Mouse (Mus musculus) erythroid progenitor cell, adult 5-6 weeks (primary cell): ENCODE data around the gene Chd2. TPM values are rescaled to one million over a fixed set of nuclear protein-coding genes. Genes with fewer than 3 reads are reported as not detected.
A peak's percentile ranks its signal among the peaks of the same experiment; 100 is the strongest.
"Not testable (repeated sequence)": the region's sequence is repeated elsewhere in the genome, so short reads cannot be mapped to it uniquely, and the experiment has no call there.

Experiments used
- ATAC-seq: replicated peaks from 2 replicates; pipeline ENCODE4 v1.8.0; 2016; ENCODE audit warnings: moderate number of reproducible peaks, mild to moderate bottlenecking, moderate TSS enrichment, inconsistent platforms; ENCODE audit not compliant: poor library complexity, low FRiP score, severe bottlenecking
- total RNA-seq, 2 experiments: library from RNA; stranded (forward) in 1 of 2; stranded (reverse) in 1 of 2; fragments of 150-400 nt in 1 of 2; fragments of 186-747, 209-891 nt in 1 of 2; gene quantifications; 2 replicates each; pipeline versions ENCODE4 v1.2.3 to v1.2.4; 2015 to 2017; ENCODE audit warnings: low replicate concordance in 2 of 2

Gene Chd2
- total RNA-seq (2015; ENCODE audit: low replicate concordance): 63.1 and 106 TPM in 2 replicates
- total RNA-seq (2017; ENCODE audit: low replicate concordance): 179 and 206 TPM in 2 replicates

GRCm38 (mm10) chr7:73541412-73542130 is at the start of gene Chd2:
TSS of gene Chd2 (minus strand) at chr7:73541830.
- peak; percentile 53 for ATAC-seq

- ATAC-seq: no peak
Measured at GRCm38 (mm10) chr7:73590757-73591156, 49.1 kb upstream of the Chd2 start.

GRCm38 (mm10) chr7:73589208-73589771 is 47.7 kb upstream of the Chd2 start:
- no peak for ATAC-seq

GRCm38 (mm10) chr7:73588351-73588906 is 46.8 kb upstream of the Chd2 start:
- ATAC-seq: no peak

- no peak for ATAC-seq
Measured at GRCm38 (mm10) chr7:73586717-73587116, 45.1 kb upstream of the Chd2 start.

- no peak for ATAC-seq
Measured at GRCm38 (mm10) chr7:73586206-73586605, 44.6 kb upstream of the Chd2 start.

GRCm38 (mm10) chr7:73585114-73586032 is 43.7 kb upstream of the Chd2 start:
- no peak for ATAC-seq

- ATAC-seq: no peak
Measured at GRCm38 (mm10) chr7:73584009-73584995, 42.7 kb upstream of the Chd2 start.

GRCm38 (mm10) chr7:73583400-73583799 is 41.8 kb upstream of the Chd2 start:
- no peak for ATAC-seq

GRCm38 (mm10) chr7:73581836-73582375 is 40.3 kb upstream of the Chd2 start:
- ATAC-seq: no peak

- no peak for ATAC-seq
Measured at GRCm38 (mm10) chr7:73579072-73579731, 37.6 kb upstream of the Chd2 start.

GRCm38 (mm10) chr7:73577888-73578421 is 36.3 kb upstream of the Chd2 start:
- no peak for ATAC-seq

- ATAC-seq: no peak
Measured at GRCm38 (mm10) chr7:73576101-73576936, 34.7 kb upstream of the Chd2 start.

GRCm38 (mm10) chr7:73575257-73575656 is 33.6 kb upstream of the Chd2 start:
- ATAC-seq: no peak

GRCm38 (mm10) chr7:73574673-73575072 is 33.0 kb upstream of the Chd2 start:
- not testable (repeated sequence) for ATAC-seq

GRCm38 (mm10) chr7:73572571-73572970 is 30.9 kb upstream of the Chd2 start:
- no peak for ATAC-seq

- ATAC-seq: no peak
Measured at GRCm38 (mm10) chr7:73568801-73569403, 27.3 kb upstream of the Chd2 start.
